Mouse (Mus musculus) midbrain, embryonic 12.5 days (tissue): Measurements from ENCODE around the gene Actn1. TPM values are rescaled to one million over a fixed set of nuclear protein-coding genes. Genes with fewer than 3 reads are reported as not detected.

Source experiments
- ATAC-seq: fragments of 200-750 bp; cut with Nextera tagmentation; 2 replicates; pipeline ENCODE4 v1.8.0; 2017; ENCODE audit warnings: low read depth, moderate TSS enrichment, moderate library complexity; ENCODE audit not compliant: low FRiP score
- H3K27ac ChIP-seq: fragments of 300-500 bp; sonication (generic); replicated peaks from 2 replicates; pipeline ENCODE4 v1.5.1; 2016; ENCODE audit warnings: mild to moderate bottlenecking
- H3K27me3 ChIP-seq: fragments of 300-500 bp; sonication (generic); 2 replicates; pipeline ENCODE4 v1.6.1; 2016; ENCODE audit warnings: mild to moderate bottlenecking
- H3K36me3 ChIP-seq: fragments of 300-500 bp; sonication (generic); 2 replicates; pipeline ENCODE4 v1.6.1; 2016
- H3K4me1 ChIP-seq: fragments of 300-500 bp; sonication (generic); 2 replicates; pipeline ENCODE4 v1.6.1; 2016
- H3K4me2 ChIP-seq: fragments of 300-500 bp; sonication (generic); replicated peaks from 2 replicates; pipeline ENCODE4 v1.6.1; 2016; ENCODE audit warnings: mild to moderate bottlenecking, moderate library complexity
- H3K4me3 ChIP-seq: fragments of 300-500 bp; sonication (generic); 2 replicates; pipeline ENCODE4 v1.5.1; 2016; ENCODE audit warnings: mild to moderate bottlenecking
- H3K9ac ChIP-seq: fragments of 300-500 bp; sonication (generic); replicated peaks from 2 replicates; pipeline ENCODE4 v1.6.1; 2016; ENCODE audit warnings: mild to moderate bottlenecking, moderate library complexity
- H3K9me3 ChIP-seq: fragments of 300-500 bp; sonication (generic); 2 replicates; pipeline ENCODE4 v1.6.1; 2016; ENCODE audit warnings: mild to moderate bottlenecking
- WGBS: fragments of 180-500 bp; shearing (Covaris S2); methylation state at CpG from one replicate; pipeline ENCODE4 v1.1.7; 2016; 5-methylcytosine and 5-hydroxymethylcytosine counted together
- polyA plus RNA-seq: library from polyadenylated mRNA; unstranded; fragments of >200 nt; fragmentation: Nextera tagmentation; extraction: Ambion mirVana; gene quantifications from 2 replicates; pipeline ENCODE4 v1.2.1, GENCODE M21; 2016

Actn1 gene
- polyA plus RNA-seq, 1 experiment from 2014 or later: 18.9 TPM

GRCm38 (mm10) chr12:80146227-80147223 is 113.6 kb downstream of the Actn1 start:
- H3K9ac ChIP-seq: no peak overlapping the region
- no peak for ATAC-seq
- H3K4me2 ChIP-seq: no peak overlapping the region
- H3K27me3 ChIP-seq: no peaks in the 10 kb centered on the region
- H3K9me3 ChIP-seq: no peaks in the 10 kb centered on the region
- no peak overlapping the region for H3K4me3 ChIP-seq
- H3K4me1 ChIP-seq: peaks cover 10% of the 10 kb centered on the region; the same call in 1 of the 2 replicates
- 47% methylated on average over 21 of the region's 21 CpGs for WGBS
- H3K27ac ChIP-seq: no peak overlapping the region
- no peaks in the 10 kb centered on the region for H3K36me3 ChIP-seq

GRCm38 (mm10) chr12:80145365-80145764 is 114.8 kb downstream of the Actn1 start:
- no peak overlapping the region for H3K9ac ChIP-seq
- no peak overlapping the region for H3K4me3 ChIP-seq
- H3K4me1 ChIP-seq: peaks cover 10% of the 10 kb centered on the region; the same call in 1 of the 2 replicates
- H3K36me3 ChIP-seq: no peaks in the 10 kb centered on the region
- H3K4me2 ChIP-seq: no peak overlapping the region
- ATAC-seq: no peak
- WGBS: 66% methylated on average over 8 of the region's 8 CpGs
- peaks cover 2% of the 10 kb centered on the region; the same call in 1 of the 2 replicates for H3K27me3 ChIP-seq
- no peaks in the 10 kb centered on the region for H3K9me3 ChIP-seq
- no peak overlapping the region for H3K27ac ChIP-seq

GRCm38 (mm10) chr12:80144846-80145245 is 115.3 kb downstream of the Actn1 start:
- Histone ChIP-seq H3K36me3 (no peaks in the 10 kb centered on the region), H3K4me2 (no peak overlapping the region), H3K9ac (no peak overlapping the region), H3K4me1 (peaks cover 10% of the 10 kb centered on the region; the same call in 1 of the 2 replicates), H3K27me3 (peaks cover 5% of the 10 kb centered on the region; the same call in 1 of the 2 replicates), H3K27ac (no peak overlapping the region), H3K4me3 (no peak overlapping the region), H3K9me3 (no peaks in the 10 kb centered on the region)
- no peak for ATAC-seq
- 87% methylated on average over 3 of the region's 3 CpGs for WGBS

GRCm38 (mm10) chr12:80141470-80141869 is 118.7 kb downstream of the Actn1 start:
- no peaks in the 10 kb centered on the region for H3K9me3 ChIP-seq
- H3K27ac ChIP-seq: no peak overlapping the region

GRCm38 (mm10) chr12:80141011-80141410 is 119.2 kb downstream of the Actn1 start:
- Histone ChIP-seq H3K4me1 (peaks cover 9% of the 10 kb centered on the region; the same call in 1 of the 2 replicates), H3K27ac (no peak overlapping the region), H3K27me3 (peaks cover 5% of the 10 kb centered on the region; the same call in 1 of the 2 replicates), H3K4me2 (no peak overlapping the region), H3K36me3 (no peaks in the 10 kb centered on the region), H3K4me3 (no peak overlapping the region), H3K9me3 (no peaks in the 10 kb centered on the region), H3K9ac (no peak overlapping the region)
- ATAC-seq: no peak
- WGBS: 91% methylated on average over 8 of the region's 8 CpGs

More at GRCm38 (mm10) chr12:80141470-80141869, 118.7 kb downstream of the Actn1 start:
- Histone ChIP-seq H3K27me3 (peaks cover 5% of the 10 kb centered on the region; the same call in 1 of the 2 replicates), H3K36me3 (no peaks in the 10 kb centered on the region), H3K4me1 (peaks cover 10% of the 10 kb centered on the region; the same call in 1 of the 2 replicates), H3K9ac (no peak overlapping the region), H3K4me3 (no peak overlapping the region), H3K4me2 (no peak overlapping the region)
- 16% methylated on average over 7 of the region's 7 CpGs for WGBS
- 0 out of 2 replicates have a peak, but pooled peaks have one; percentile 27 for ATAC-seq

- Histone ChIP-seq H3K9me3 (no peaks in the 10 kb centered on the region), H3K4me2 (no peak overlapping the region), H3K27me3 (peaks cover 11% of the 10 kb centered on the region; the same call in 1 of the 2 replicates), H3K4me1 (peaks cover 3% of the 10 kb centered on the region; the same call in 1 of the 2 replicates), H3K4me3 (no peak overlapping the region), H3K27ac (no peak overlapping the region), H3K9ac (no peak overlapping the region), H3K36me3 (no peaks in the 10 kb centered on the region)
- ATAC-seq: no peak
- 79% methylated on average over 1 of the region's 1 CpGs for WGBS
Measured at GRCm38 (mm10) chr12:80137744-80138143, 122.4 kb downstream of the Actn1 start.

- no peak overlapping the region for H3K9ac ChIP-seq
- no peaks in the 10 kb centered on the region for H3K36me3 ChIP-seq
- H3K4me1 ChIP-seq: peaks cover 4% of the 10 kb centered on the region
- H3K4me3 ChIP-seq: no peak overlapping the region
- H3K4me2 ChIP-seq: no peak overlapping the region
- ATAC-seq: no peak
- no peak overlapping the region for H3K27ac ChIP-seq
- no peaks in the 10 kb centered on the region for H3K9me3 ChIP-seq
- 85% methylated on average over 6 of the region's 6 CpGs for whole genome bisulfite sequencing
- peaks cover 11% of the 10 kb centered on the region; the same call in 1 of the 2 replicates for H3K27me3 ChIP-seq
Measured at GRCm38 (mm10) chr12:80137246-80137645, 122.9 kb downstream of the Actn1 start.

- Histone ChIP-seq H3K27me3 (peaks cover 11% of the 10 kb centered on the region; the same call in 1 of the 2 replicates), H3K4me2 (no peak overlapping the region), H3K27ac (no peak overlapping the region), H3K36me3 (no peaks in the 10 kb centered on the region), H3K4me3 (no peak overlapping the region), H3K9me3 (no peaks in the 10 kb centered on the region), H3K9ac (no peak overlapping the region), H3K4me1 (peaks cover 13% of the 10 kb centered on the region)
- WGBS: 88% methylated on average over 12 of the region's 12 CpGs
- no peak for ATAC-seq
Measured at GRCm38 (mm10) chr12:80136264-80136930, 123.8 kb downstream of the Actn1 start.

GRCm38 (mm10) chr12:80135173-80135572 is 125.0 kb downstream of the Actn1 start:
- Histone ChIP-seq H3K27me3 (peaks cover 7% of the 10 kb centered on the region; the same call in 1 of the 2 replicates), H3K4me2 (no peak overlapping the region), H3K9ac (no peak overlapping the region), H3K27ac (no peak overlapping the region), H3K9me3 (no peaks in the 10 kb centered on the region), H3K4me3 (no peak overlapping the region), H3K4me1 (peaks cover 25% of the 10 kb centered on the region), H3K36me3 (no peaks in the 10 kb centered on the region)
- 92% methylated on average over 8 of the region's 8 CpGs for WGBS
- ATAC-seq: no peak

GRCm38 (mm10) chr12:80133011-80133545 is 127.1 kb downstream of the Actn1 start:
- Histone ChIP-seq H3K27me3 (peaks cover 6% of the 10 kb centered on the region; the same call in 1 of the 2 replicates), H3K9ac (no peak overlapping the region; the same call in 1 of the 2 replicates), H3K36me3 (no peaks in the 10 kb centered on the region), H3K4me2 (peak overlapping the region; percentile 64), H3K4me3 (peak overlapping the region; percentile 61; the same call in 1 of the 2 replicates), H3K9me3 (no peaks in the 10 kb centered on the region), H3K27ac (no peak overlapping the region), H3K4me1 (peaks cover 35% of the 10 kb centered on the region)
- 42% methylated on average over 9 of the region's 9 CpGs for WGBS
- ATAC-seq: peak; percentile 57

GRCm38 (mm10) chr12:80132250-80133003 is 127.7 kb downstream of the Actn1 start:
- Histone ChIP-seq H3K4me2 (peak overlapping the region; percentile 64), H3K4me3 (peak overlapping the region; percentile 61), H3K4me1 (peaks cover 35% of the 10 kb centered on the region), H3K9me3 (no peaks in the 10 kb centered on the region), H3K27ac (peak overlapping the region; percentile 95), H3K27me3 (peaks cover 6% of the 10 kb centered on the region; the same call in 1 of the 2 replicates), H3K36me3 (no peaks in the 10 kb centered on the region), H3K9ac (peak overlapping the region; percentile 88)
- under 1% methylated on average over 66 of the region's 66 CpGs for WGBS
- peak; percentile 84 for ATAC-seq
